Mouse (Mus musculus) yolk sac, embryonic 10.5 days (tissue): ENCODE results near the gene Als2cl.

Source experiments
- DNase-seq: peaks from one replicate; pipeline ENCODE4 v3.0.0-alpha.2; 2017; ENCODE audit warnings: low spot score

Gene Als2cl

DNA sequence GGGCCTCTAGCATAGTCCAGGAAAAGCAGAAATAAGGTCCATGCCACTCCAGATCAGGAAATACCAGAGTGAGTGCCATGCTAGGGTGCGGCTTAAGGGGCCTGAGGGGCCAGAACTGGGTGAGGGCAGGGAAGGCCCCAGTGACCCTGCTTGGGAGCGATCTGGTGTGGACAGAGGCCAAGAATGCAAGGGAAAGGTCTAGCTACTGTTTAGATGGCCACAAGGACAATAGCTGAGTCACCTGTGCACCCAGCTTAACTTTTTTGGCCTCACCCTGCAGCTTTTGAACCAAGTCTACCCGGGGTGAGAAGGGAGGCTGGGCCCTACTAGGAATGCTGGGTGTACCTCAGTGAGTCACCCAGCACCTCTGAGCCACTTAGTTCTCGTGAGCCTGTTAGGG lies 1.1 kb downstream of the Als2cl start:
- peak; percentile 21 for DNase-seq

DNA sequence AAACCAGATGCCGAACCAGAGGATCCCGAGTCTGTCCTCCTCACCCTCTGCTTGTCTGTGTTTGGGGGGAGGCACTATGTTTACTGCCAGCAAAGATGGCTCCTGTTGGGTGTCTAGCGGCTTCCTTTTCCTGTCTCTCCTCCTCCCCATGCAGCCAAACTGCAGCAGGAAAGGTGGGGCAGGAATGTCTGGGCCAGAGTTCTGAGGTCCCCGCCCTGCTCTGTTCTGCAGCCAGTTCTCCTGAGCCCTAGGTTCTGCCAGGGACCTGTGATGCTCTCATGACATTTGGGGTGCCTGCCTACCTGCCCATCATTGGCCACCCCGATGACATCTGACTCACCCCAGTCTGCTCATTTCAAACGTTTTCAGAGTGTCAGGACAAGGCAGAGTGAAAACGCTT lies 2.3 kb downstream of the Als2cl start:
- DNase-seq = no peak

DNA sequence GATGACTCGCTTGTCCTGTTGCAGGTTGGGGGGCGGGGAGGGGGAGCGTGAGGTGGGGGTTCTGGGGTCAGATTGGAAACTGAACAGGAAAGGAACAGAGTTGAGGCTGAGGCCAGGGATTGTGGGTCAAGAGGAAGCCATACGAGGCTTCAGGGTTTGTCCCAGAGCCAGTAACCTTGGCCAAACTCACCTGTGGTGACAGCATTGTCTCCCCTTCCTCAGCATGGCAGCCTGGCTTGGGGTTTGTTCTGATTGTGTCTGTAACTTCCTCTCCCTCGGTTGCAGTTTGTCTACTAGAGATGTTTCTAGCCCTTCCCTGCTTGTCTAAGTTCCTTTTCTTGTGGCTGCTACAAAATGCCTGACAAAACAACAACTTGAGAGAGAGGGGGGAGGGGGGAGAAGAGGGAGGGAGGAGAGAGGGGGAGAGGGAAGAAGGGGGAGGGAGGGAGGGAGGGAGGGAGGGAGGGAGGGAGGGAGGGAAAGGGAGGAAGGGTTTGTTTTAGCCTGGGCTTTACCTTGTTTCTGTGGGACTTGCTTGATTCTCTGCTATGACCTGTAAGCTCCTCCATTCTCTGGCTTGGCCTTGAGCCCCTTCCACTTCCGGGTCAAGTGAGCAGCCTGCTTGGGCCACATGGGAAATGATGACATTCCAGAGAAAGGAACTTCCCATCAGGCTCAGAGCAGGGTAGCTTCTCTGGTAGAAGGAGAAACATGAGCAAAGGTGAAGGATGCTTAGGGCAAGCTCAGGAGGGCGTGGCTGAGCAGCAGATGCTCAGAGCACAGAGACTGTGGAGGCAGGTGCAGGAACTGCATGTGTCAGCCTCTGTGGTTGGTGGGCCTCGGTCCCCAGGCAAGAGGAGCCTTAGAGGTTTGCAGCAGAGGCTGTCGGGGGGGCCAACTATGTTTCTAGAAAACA lies 8.0 kb downstream of the Als2cl start:
- no peak for DNase-seq

DNA sequence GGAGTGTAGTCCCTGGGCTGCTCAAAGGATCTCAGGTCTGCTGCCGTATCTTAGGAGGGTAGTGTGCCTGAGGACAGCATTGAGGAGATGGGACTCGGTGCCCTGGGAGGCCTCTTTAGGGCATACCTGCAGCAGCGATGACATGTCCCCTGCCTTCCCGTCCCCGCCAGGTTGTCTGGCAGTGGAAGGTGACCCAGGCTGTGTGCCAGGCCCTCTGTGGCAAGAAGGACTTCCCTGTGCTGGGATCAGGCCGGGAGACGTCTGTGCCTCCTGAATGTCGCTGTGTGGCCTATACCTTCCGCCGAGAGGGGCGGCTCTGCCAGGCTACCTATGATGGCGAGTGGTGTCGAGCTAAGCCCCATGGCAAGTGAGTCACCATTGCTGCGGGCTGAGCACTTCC lies 9.3 kb downstream of the Als2cl start:
- DNase-seq = no peak

DNA sequence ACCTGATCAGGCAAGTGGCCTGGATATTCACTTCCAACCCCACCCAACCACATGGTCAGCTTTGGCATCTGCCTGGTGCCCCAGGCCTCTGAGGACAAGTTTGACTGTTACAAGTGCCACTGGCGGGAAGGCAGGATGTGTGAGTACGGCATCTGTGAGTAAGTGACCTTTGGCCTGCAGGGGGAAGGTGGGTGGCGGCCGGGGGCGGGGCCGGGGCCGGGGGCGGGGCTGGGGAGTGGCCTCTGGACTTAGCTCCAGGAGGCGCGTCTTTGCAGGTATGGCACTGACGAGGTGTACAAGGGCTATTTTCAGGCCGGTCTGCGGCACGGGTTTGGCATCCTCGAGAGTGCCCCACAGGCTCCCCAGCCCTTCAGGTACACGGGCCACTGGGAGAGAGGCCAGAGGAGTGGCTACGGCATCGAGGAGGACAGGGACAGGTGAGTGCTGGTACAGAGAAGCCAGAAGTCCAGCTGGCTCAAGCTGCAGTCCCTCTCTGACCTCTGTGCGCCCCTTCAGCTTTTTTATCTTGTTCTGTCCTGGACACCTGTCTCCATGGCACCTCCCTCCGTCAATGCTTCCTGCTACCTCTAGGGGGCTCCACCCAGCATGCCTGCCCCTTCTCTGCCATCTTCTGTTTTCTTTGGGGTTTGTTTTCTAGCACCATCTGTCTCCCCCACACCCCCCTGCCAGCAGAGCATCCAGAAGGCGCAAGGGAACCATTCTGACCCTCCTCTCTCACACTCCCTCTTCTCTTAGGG lies 10.5 kb downstream of the Als2cl start:
- peak; percentile 90 for DNase-seq

DNA sequence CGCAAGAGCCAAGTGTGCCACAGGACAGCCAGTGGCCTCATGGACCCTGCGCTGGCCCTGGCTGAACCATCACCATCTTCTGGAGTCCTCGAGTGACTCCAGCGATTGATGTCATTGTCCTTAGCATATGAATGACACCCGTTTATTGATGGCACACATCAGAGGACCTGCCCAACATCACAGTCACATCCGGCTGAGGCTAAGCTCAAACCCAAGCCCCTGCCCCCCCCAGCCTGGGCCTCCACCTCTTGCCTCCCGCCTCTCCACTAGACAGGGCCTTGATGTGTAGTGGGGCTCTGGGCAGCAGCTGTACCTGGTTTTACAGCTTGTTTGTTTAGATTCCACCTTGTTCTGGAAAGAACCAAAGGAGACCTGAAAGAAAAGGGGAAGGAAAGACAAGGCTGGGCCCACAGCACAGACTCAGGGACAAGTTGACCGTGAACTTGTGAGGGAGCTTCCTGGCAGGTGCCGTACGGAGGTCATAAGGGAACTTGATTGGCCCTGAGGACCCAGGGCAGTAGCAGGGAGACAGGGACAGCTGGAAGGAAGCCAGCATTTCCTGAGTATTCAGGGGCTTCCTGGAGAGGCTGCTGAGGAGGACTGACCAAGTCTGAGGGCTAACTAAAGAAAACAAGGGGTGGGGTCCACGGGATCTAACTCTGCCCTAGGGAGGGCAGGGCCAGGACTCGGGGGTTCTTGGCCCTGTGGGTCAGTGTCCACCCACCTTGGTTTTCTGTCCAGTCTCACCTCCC lies 11.6 kb downstream of the Als2cl start:
- DNase-seq = no peak

DNA sequence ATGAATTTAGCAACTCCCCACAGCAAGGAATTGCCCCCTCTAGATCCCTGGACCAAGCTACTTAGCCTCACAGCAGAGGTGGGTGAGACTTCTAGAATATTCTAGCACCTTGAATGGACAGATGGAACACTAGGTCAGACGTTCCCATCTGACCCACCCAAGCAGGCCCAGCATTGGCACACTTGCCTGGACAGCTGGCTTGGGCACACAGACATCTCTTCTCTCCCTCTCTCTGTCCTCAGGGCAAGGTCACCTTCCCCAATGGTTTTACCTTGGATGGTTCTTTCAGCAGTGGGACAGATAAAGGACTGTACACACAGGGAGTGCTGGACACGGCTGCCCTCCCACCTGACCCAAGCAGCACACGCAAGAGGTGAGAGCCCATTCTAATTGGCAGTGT lies 12.9 kb downstream of the Als2cl start:
- DNase-seq = no peak

DNA sequence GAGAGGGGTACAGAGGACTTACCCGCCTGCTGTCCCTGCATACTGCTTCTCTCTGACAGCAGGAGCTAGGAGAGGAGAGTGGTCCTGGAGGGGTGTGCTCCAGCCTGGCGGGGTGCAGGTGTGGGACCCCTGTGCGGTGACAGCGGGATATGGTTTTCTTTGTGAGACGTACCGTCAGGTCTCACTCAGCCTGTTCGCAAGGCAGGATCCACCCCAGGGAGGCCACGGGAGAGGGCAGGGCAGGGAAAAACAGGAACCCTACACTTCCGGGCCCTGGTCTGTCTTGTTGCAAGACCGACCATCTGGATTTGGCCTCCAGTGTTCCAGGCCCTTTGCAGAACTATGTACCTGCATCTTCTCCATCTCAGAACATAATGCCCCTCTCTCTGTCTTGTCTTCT lies 13.8 kb downstream of the Als2cl start:
- DNase-seq = no peak

DNA sequence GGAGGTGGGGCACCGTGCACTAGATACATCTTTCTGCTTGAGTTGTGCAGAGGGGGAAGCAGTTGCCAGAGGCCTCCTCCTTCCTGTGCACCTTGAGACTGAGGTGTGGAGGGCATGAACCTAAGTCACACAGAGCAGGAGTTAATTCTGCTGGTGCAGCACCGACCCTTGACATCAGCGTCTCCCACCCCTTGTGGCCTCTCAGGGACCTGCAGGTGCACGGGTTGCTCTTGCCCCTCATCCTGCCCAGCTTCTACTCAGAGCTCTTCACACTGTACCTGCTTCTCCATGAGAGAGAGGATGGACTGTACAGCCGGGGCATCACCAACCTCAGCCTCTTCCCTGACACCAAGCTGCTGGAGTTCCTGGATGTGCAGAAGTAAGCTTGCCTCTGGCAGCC lies 15.8 kb downstream of the Als2cl start:
- no peak for DNase-seq

DNA sequence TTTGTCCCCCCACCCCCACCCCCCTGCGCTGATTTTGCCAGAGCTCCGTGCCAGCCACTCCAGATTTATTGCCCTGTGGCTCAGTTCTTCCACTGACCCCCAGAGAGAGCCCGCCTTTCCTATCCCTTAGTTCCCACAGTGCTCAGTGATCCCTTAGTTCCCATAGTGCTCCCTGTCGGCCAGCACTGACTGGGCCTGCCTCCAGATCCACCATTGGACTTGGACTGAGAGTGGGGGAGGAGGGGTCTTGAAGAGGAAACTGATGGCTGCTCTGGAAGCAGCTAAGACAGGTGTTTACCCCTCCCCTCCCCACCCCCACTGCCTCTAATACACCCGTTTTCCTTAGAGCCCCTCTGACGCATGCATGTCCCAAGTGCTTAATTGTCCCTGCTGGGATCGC lies 16.3 kb downstream of the Als2cl start:
- DNase-seq = no peak

DNA sequence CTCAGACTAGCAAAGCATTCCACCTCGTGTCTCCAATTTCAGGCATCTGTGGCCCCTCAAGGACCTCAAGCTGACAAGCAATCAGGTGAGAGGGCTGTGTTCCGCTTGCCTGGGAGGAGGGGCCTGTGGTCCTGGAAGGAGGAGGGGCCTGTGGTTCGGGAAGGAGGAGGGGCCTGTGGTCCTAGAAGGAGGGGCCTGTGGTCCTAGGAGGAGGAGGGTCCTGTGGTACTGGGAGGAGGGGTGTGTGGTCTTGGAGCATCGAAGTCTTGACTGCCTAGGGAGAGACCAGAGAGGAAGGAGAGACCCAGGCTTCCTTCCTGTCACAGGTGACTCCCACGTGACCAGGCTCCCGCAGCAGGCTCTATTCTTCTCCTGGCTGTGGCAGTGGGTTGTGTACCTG lies 16.9 kb downstream of the Als2cl start:
- no peak for DNase-seq

DNA sequence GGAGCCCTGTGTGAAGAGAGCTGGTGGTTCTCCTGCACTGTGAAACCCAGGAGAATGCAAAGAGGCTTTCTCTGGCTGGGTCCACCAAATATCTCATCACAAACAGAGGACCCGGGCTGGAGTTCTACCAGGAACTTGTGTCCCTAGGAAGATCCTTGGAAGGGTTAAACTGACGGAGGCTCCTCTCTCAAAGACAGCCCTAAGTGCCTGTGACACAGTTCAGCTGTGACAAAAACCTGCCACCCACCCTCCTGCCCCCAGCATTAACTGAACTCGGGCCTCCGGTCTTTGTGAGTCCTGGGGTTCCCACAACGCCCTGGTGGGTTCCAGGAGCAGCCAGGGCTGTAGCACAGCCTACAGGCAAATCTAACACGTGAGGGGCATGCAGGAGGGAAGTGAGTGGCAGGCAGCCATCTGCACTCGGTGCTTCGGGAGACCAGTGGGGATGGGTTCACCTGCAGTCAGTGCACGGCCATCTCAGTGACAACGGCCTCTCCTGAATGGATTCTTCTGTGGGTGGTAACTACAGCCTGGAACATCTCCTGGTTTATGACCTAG lies 19.9 kb downstream of the Als2cl start:
- no peak for DNase-seq

DNA sequence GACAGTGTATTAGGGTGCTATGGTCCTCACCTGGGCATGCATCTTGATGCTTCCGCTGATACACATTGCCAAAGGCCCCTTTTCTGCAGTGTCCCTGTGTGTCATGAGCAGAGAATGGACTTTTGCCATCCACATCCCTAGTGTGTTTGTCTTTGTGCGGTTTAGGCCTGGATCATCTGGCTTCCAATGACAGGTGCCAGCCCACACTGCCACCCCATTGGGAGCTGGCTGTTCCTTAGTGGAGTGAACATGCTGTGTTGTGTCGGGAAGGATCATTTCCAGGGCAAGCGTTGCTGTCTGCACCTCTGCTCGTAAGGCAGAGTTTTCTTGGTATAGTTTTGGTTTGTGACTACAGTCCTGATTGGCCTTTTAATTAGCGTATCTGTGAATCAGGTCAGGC lies 21.5 kb downstream of the Als2cl start:
- no peak for DNase-seq

DNA sequence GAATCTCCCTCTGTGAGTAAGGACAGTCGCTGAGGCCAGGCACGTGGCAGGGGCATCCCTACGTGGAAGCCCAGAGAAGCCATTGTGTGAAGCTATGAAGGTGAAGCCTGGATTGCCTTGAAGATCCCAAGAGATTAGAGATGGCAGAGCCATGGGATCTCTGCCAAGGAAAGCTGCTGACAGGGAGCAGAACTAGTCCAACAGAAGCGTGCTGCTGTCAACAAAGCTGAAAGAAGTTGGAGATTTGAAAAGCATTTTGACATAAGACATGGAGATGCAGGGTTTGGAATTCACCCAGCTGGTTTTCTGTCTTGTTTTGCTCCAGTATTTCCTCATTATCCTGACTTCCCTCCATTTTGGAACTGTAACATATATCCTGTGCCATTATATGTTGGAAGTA lies 22.6 kb downstream of the Als2cl start:
- no peak for DNase-seq

DNA sequence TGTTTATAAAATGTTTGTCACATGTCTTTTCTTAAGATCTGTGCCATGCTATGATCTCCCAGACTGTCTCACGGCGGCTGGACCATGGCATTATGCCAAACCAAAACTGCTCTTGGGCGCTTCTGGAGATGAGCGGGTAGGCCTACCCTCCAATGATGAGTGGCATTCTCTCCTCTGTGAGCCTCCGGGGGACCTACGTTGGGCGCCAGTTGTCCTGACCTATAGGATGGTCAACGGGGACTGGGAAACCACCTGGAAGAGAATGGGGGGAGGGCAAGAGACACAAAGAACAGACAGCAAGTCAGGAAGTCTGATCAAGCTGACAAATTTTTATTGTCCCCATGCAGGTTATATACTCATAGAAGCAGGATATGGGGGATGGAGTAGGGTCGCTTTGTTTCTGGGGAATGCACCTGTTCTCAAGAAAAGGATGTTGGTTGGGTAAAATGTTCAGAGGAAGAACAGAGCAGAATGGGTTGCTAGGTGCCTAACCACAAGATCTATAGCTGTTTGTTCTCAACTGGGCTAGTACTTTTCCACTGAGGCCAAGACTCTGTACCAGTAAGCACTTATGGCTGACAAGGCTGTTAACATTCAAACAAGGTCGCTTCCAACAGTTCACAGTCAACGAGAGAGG lies 27.6 kb downstream of the Als2cl start:
- DNase-seq = no peak

DNA sequence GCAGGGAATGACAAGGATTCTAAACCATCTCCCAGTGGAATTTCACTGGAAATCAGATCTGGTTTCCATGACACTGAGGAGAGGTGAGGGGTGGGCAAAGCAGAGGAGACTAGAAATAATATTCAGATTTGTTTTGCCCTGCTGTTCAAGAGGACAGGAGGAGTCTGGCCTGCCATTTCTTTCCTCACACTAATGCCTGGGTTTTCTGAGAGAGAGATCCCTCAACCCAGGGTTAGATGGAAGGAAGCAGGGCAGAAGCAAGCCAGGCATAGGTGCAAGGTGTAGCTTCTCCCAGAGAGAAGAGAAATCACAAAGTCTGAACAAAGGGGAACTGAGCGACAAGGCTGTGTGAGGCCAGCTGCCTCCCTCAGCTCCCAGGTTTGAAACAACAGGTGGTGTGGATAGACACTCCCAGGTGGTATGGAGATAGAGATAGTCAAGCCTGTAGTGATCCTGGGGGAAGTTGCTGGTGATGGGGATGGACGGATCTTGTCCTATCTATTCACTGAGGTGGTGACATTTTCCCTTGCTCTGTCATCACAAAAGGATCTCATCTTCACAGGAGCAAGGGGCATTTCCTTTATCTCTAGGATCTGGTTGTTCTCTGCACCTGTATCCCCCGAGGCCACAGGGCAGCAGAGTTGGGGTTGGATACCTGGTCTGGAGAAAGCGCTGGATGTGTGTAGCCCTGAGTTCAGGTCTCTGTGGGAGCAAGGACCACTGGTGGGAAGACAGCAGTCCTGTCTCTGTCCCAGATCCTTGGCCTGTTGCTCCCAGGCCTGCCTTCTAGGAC lies 28.4 kb downstream of the Als2cl start:
- no peak for DNase-seq

DNA sequence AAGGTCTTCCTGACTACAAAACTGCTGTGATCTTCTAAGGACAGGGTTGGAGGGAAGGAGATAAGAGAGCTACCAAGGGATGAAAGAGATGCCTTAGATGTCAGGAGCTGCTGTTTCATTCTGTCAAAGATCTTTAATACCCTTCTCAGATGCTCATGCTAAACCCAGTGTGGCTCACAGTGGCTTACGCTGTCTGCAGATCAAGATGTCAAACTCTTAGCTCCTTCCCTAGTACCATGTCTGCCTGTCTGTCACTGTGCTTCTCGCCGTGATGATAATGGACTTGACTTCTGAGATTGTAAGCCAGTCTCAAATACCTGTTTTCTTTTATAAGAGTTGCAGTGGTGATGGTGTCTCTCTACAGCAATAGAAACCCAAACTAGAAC lies 29.0 kb downstream of the Als2cl start:
- no peak for DNase-seq

DNA sequence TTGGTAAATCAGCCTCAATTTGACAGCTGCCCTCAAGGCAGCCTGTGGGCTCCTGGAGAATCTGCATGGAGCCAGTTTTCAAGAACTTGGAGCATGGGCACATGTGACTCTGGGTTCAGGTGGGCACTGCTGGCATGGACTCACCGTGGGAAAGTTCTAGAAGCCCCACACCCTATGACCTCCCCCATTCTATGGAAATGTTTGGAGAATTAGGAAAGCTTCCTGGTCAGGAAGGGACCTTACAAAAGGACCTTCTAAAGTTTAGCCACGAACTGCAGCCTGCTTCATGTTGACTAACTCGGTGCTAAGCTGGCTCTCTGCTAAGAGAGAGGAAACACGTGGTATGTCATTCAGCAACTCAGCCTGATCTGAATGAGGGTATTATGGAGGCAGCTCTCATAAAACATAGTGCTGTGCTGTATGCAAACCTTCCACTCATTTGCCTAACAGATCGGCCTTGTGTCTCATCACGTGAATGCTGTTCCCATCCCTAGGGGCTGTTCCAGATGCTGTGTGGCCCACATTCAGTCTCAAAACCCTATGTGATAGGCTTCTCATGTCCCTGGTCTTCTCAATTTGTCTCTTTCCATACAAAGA lies 29.8 kb downstream of the Als2cl start:
- no peak for DNase-seq

DNA sequence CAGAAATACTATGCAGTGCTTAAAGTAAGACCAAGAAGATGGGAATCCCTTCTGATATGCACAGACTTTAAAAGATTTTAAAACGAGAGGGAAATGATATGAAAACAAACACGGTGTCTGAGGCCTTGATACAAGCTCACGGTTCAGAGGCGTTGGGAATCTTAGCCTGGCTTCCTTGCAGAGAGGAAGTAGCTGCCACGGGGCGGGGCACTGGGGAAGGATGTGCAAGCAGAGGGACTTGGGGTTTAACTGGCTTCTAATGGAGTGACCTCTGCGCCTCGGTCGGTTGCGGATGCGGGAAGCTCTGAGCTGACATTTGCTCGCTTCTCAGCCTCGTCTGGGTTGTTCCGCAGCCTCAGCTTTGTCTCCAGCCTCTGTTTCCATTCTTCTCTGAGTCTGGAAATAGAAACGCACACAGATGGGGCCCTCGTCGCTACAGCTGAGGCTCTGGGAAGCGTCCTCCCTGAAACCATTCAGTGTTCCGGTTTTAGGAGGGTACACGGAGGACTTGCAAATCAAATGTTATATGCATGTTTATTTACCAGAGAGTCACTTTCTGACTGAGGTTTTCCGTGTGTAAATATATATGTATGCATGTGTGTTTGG lies 35.1 kb downstream of the Als2cl start:
- DNase-seq = no peak

DNA sequence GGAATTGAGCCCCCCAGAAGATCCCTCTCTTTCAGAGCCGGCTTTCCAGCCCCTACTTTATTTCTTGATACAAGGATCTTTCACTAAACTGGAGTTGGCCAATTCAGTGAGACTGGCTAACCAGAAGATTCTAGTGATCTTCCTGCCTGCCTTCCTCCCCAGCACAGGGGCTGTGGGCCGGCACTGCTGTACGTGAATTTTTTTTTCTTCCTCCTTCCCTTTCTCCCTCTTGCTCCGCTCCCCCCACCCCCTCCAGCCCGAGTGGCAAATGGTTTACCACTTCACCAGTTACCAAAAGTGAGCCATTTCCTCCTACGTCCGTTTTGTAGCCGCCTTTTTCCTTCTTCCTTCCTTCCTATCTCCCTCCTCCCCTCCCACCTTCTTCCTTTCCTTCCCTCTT lies 35.8 kb downstream of the Als2cl start:
- DNase-seq = no peak
